Mouse (Mus musculus): ENCODE data around the gene Ggt5. TPM values are rescaled to one million over a fixed set of nuclear protein-coding genes. Genes with fewer than 3 reads are reported as not detected.

Ggt5 gene
- polyA plus RNA-seq, 1 experiment from 2014 or later, result 6.1 TPM

- no peak overlapping the region for H3K4me2 ChIP-seq
- no peaks in the 10 kb centered on the region for H3K27me3 ChIP-seq (replicated peaks)
- H3K9ac ChIP-seq, result no peak overlapping the region
- no peaks in the 10 kb centered on the region for H3K36me3 ChIP-seq
- no peak for ATAC-seq (ENCODE audit: insufficient number of reproducible peaks, low FRiP score)
- no peak overlapping the region for H3K4me3 ChIP-seq
- no peaks in the 10 kb centered on the region for H3K4me1 ChIP-seq (replicated peaks)
- no peak overlapping the region for H3K27ac ChIP-seq (ENCODE audit: poor library complexity, severe bottlenecking)
- peaks cover 10% of the 10 kb centered on the region for H3K9me3 ChIP-seq (replicated peaks)
- 56% methylated on average over 6 of the region's 6 CpGs for WGBS
Measured at GRCm38 (mm10) chr10:75625920-75626319, 36.8 kb downstream of the Ggt5 start.

GRCm38 (mm10) chr10:75626991-75627390 is 37.9 kb downstream of the Ggt5 start:
- H3K36me3 ChIP-seq, result no peaks in the 10 kb centered on the region
- no peak overlapping the region for H3K4me2 ChIP-seq
- H3K9ac ChIP-seq, result no peak overlapping the region
- ATAC-seq (ENCODE audit: insufficient number of reproducible peaks, low FRiP score), result no peak
- H3K27ac ChIP-seq (ENCODE audit: poor library complexity, severe bottlenecking), result no peak overlapping the region
- WGBS, result 68% methylated on average over 3 of the region's 3 CpGs
- H3K4me3 ChIP-seq, result no peak overlapping the region
- H3K4me1 ChIP-seq (replicated peaks), result no peaks in the 10 kb centered on the region
- H3K27me3 ChIP-seq (replicated peaks), result no peaks in the 10 kb centered on the region
- peaks cover 8% of the 10 kb centered on the region for H3K9me3 ChIP-seq (replicated peaks)

GRCm38 (mm10) chr10:75627490-75627889 is 38.4 kb downstream of the Ggt5 start:
- H3K36me3 ChIP-seq, result no peaks in the 10 kb centered on the region
- 76% methylated on average over 3 of the region's 3 CpGs for WGBS
- no peak overlapping the region for H3K9ac ChIP-seq
- H3K9me3 ChIP-seq (replicated peaks), result 0 out of 2 replicates have a peak, but pooled peaks cover 6% of the 10 kb centered on the region
- ATAC-seq (ENCODE audit: insufficient number of reproducible peaks, low FRiP score), result no peak
- H3K4me1 ChIP-seq (replicated peaks), result 0 out of 2 replicates have a peak, but pooled peaks cover 1% of the 10 kb centered on the region
- no peaks in the 10 kb centered on the region for H3K27me3 ChIP-seq (replicated peaks)
- no peak overlapping the region for H3K4me3 ChIP-seq
- no peak overlapping the region for H3K4me2 ChIP-seq
- H3K27ac ChIP-seq (ENCODE audit: poor library complexity, severe bottlenecking), result no peak overlapping the region

GRCm38 (mm10) chr10:75632633-75633032 is 43.5 kb downstream of the Ggt5 start:
- Histone ChIP-seq H3K27me3 (replicated peaks) (no peaks in the 10 kb centered on the region), H3K9ac (no peak overlapping the region), H3K4me2 (no peak overlapping the region), H3K36me3 (no peaks in the 10 kb centered on the region), H3K4me1 (replicated peaks) (0 out of 2 replicates have a peak, but pooled peaks cover 4% of the 10 kb centered on the region), H3K9me3 (replicated peaks) (0 out of 2 replicates have a peak, but pooled peaks cover 6% of the 10 kb centered on the region), H3K27ac (ENCODE audit: poor library complexity, severe bottlenecking) (no peak overlapping the region), H3K4me3 (no peak overlapping the region)
- ATAC-seq (ENCODE audit: insufficient number of reproducible peaks, low FRiP score), result no peak
- 53% methylated on average over 5 of the region's 5 CpGs for WGBS

- no peaks in the 10 kb centered on the region for H3K36me3 ChIP-seq
- H3K4me2 ChIP-seq, result no peak overlapping the region
- 79% methylated on average over 5 of the region's 5 CpGs for WGBS
- H3K9ac ChIP-seq, result no peak overlapping the region
- H3K27ac ChIP-seq (ENCODE audit: poor library complexity, severe bottlenecking), result no peak overlapping the region
- no peak overlapping the region for H3K4me3 ChIP-seq
- 0 out of 2 replicates have a peak, but pooled peaks cover 6% of the 10 kb centered on the region for H3K9me3 ChIP-seq (replicated peaks)
- ATAC-seq (ENCODE audit: insufficient number of reproducible peaks, low FRiP score), result no peak
- H3K4me1 ChIP-seq (replicated peaks), result 0 out of 2 replicates have a peak, but pooled peaks cover 4% of the 10 kb centered on the region
- no peaks in the 10 kb centered on the region for H3K27me3 ChIP-seq (replicated peaks)
Measured at GRCm38 (mm10) chr10:75633048-75633447, 43.9 kb downstream of the Ggt5 start.

- ATAC-seq (ENCODE audit: insufficient number of reproducible peaks, low FRiP score), result no peak
- no peak overlapping the region for H3K4me3 ChIP-seq
- 0 out of 2 replicates have a peak, but pooled peaks cover 6% of the 10 kb centered on the region for H3K9me3 ChIP-seq (replicated peaks)
- 0 out of 2 replicates have a peak, but pooled peaks cover 4% of the 10 kb centered on the region for H3K4me1 ChIP-seq (replicated peaks)
- H3K27ac ChIP-seq (ENCODE audit: poor library complexity, severe bottlenecking), result no peak overlapping the region
- no peak overlapping the region for H3K9ac ChIP-seq
- H3K27me3 ChIP-seq (replicated peaks), result no peaks in the 10 kb centered on the region
- no peak overlapping the region for H3K4me2 ChIP-seq
- 71% methylated on average over 13 of the region's 14 CpGs for WGBS
- no peaks in the 10 kb centered on the region for H3K36me3 ChIP-seq
Measured at GRCm38 (mm10) chr10:75633576-75634139, 44.5 kb downstream of the Ggt5 start.

GRCm38 (mm10) chr10:75634610-75635009 is 45.5 kb downstream of the Ggt5 start:
- no peak for ATAC-seq (ENCODE audit: insufficient number of reproducible peaks, low FRiP score)
- Histone ChIP-seq H3K36me3 (no peaks in the 10 kb centered on the region), H3K9ac (no peak overlapping the region), H3K27me3 (replicated peaks) (0 out of 2 replicates have a peak, but pooled peaks cover 3% of the 10 kb centered on the region), H3K9me3 (replicated peaks) (0 out of 2 replicates have a peak, but pooled peaks cover 5% of the 10 kb centered on the region), H3K4me1 (replicated peaks) (0 out of 2 replicates have a peak, but pooled peaks cover 4% of the 10 kb centered on the region), H3K4me3 (no peak overlapping the region), H3K27ac (ENCODE audit: poor library complexity, severe bottlenecking) (no peak overlapping the region), H3K4me2 (no peak overlapping the region)
- WGBS, result 86% methylated on average over 8 of the region's 8 CpGs

- no peak overlapping the region for H3K4me2 ChIP-seq
- no peak overlapping the region for H3K4me3 ChIP-seq
- ATAC-seq (ENCODE audit: insufficient number of reproducible peaks, low FRiP score), result no peak
- 64% methylated on average over 14 of the region's 14 CpGs for WGBS
- 0 out of 2 replicates have a peak, but pooled peaks cover 5% of the 10 kb centered on the region for H3K27me3 ChIP-seq (replicated peaks)
- H3K27ac ChIP-seq (ENCODE audit: poor library complexity, severe bottlenecking), result no peak overlapping the region
- no peaks in the 10 kb centered on the region for H3K36me3 ChIP-seq
- no peaks in the 10 kb centered on the region for H3K9me3 ChIP-seq (replicated peaks)
- H3K4me1 ChIP-seq (replicated peaks), result 0 out of 2 replicates have a peak, but pooled peaks cover 4% of the 10 kb centered on the region
- H3K9ac ChIP-seq, result no peak overlapping the region
Measured at GRCm38 (mm10) chr10:75635019-75635692, 46.0 kb downstream of the Ggt5 start.

GRCm38 (mm10) chr10:75635693-75636055 is 46.5 kb downstream of the Ggt5 start:
- WGBS, result 4% methylated on average over 9 of the region's 9 CpGs
- Histone ChIP-seq H3K4me2 (no peak overlapping the region), H3K9me3 (replicated peaks) (no peaks in the 10 kb centered on the region), H3K4me1 (replicated peaks) (0 out of 2 replicates have a peak, but pooled peaks cover 4% of the 10 kb centered on the region), H3K9ac (no peak overlapping the region), H3K36me3 (no peaks in the 10 kb centered on the region), H3K27me3 (replicated peaks) (0 out of 2 replicates have a peak, but pooled peaks cover 5% of the 10 kb centered on the region), H3K27ac (ENCODE audit: poor library complexity, severe bottlenecking) (no peak overlapping the region), H3K4me3 (no peak overlapping the region)
- no peak for ATAC-seq (ENCODE audit: insufficient number of reproducible peaks, low FRiP score)

- no peak overlapping the region for H3K4me3 ChIP-seq
- 0 out of 2 replicates have a peak, but pooled peaks cover 5% of the 10 kb centered on the region for H3K27me3 ChIP-seq (replicated peaks)
- H3K36me3 ChIP-seq, result no peaks in the 10 kb centered on the region
- no peak overlapping the region for H3K4me2 ChIP-seq
- no peak overlapping the region for H3K9ac ChIP-seq
- H3K27ac ChIP-seq (ENCODE audit: poor library complexity, severe bottlenecking), result no peak overlapping the region
- 0 out of 2 replicates have a peak, but pooled peaks cover 4% of the 10 kb centered on the region for H3K4me1 ChIP-seq (replicated peaks)
- H3K9me3 ChIP-seq (replicated peaks), result no peaks in the 10 kb centered on the region
- 80% methylated on average over 12 of the region's 12 CpGs for whole genome bisulfite sequencing
- no peak for ATAC-seq (ENCODE audit: insufficient number of reproducible peaks, low FRiP score)
Measured at GRCm38 (mm10) chr10:75636084-75636786, 47.1 kb downstream of the Ggt5 start.

- H3K9me3 ChIP-seq (replicated peaks), result no peaks in the 10 kb centered on the region
- 89% methylated on average over 11 of the region's 11 CpGs for WGBS
- no peak overlapping the region for H3K27ac ChIP-seq (ENCODE audit: poor library complexity, severe bottlenecking)
- no peak for ATAC-seq (ENCODE audit: insufficient number of reproducible peaks, low FRiP score)
- H3K9ac ChIP-seq, result no peak overlapping the region
- no peak overlapping the region for H3K4me2 ChIP-seq
- H3K27me3 ChIP-seq (replicated peaks), result 0 out of 2 replicates have a peak, but pooled peaks cover 5% of the 10 kb centered on the region
- H3K36me3 ChIP-seq, result no peaks in the 10 kb centered on the region
- H3K4me1 ChIP-seq (replicated peaks), result 0 out of 2 replicates have a peak, but pooled peaks cover 1% of the 10 kb centered on the region
- H3K4me3 ChIP-seq, result no peak overlapping the region
Measured at GRCm38 (mm10) chr10:75637711-75638110, 48.6 kb downstream of the Ggt5 start.
